22 mouse cellular contexts compared by ENCODE assay signal in genomic region chr10:80956901-80957300, GRCm38 (mm10). TPM values are rescaled to one million over a fixed set of nuclear protein-coding genes. Genes with fewer than 3 reads are reported as not detected.
A peak's percentile ranks its signal among the peaks of the same experiment; 100 is the strongest.
DNase-seq lines count a peak whose midpoint lies in the region; ATAC-seq and TF ChIP-seq lines count a peak whose summit lies in the region.
"Had no signal": no experiment of that assay in that cellular context is flagged by ENCODE, and none has a peak within 500 bp of the region (broad histone marks: within the 10 kb centered on the region; RNA-seq: fewer than 3 reads in every experiment).

No protein-coding gene starts in this region.

- TF ChIP-seq CTCF in hindbrain, postnatal 0 days (IDR thresholded peaks at IDR 0.05; ENCODE audit: low read depth): no peak
- TF ChIP-seq CTCF in liver, adult 2 months (IDR thresholded peaks at IDR 0.05; ENCODE audit: low read depth, low read length): no peak

- H3K9ac ChIP-seq in hindbrain, postnatal 0 days (replicated peaks; ENCODE audit: low read length): no peak overlapping the region
- no peak overlapping the region for H3K9ac ChIP-seq in liver, adult 2 months (ENCODE audit: low read depth, low read length)
- no peak overlapping the region for H3K9ac ChIP-seq in liver, embryonic 11.5 days (ENCODE audit: low read depth, low read length)

- no peak for TF ChIP-seq POLR2A in liver, adult 2 months (IDR thresholded peaks at IDR 0.05; ENCODE audit: extremely low read depth, insufficient read depth, low read length)

- no peaks in the 10 kb centered on the region for H3K79me2 ChIP-seq in liver, adult 2 months (ENCODE audit: control insufficient read depth, insufficient read depth, low read length)

- no peak for DNase-seq in heart, embryonic 10.5 days (ENCODE audit: low spot score)
- no peak for DNase-seq in heart, postnatal 25 days (ENCODE audit: low spot score)
- no peak for DNase-seq in hindbrain, embryonic 10.5 days (ENCODE audit: low spot score)
- no peak for DNase-seq in hindbrain, postnatal 0 days (ENCODE audit: low spot score)
- peak; percentile 59 for DNase-seq in liver, adult 2 months (ENCODE audit: extremely low read depth, low read depth, low spot score)
- DNase-seq in liver, embryonic 11.5 days (ENCODE audit: low spot score): no peak
- peak; percentile 62 for DNase-seq in R1 (ENCODE audit: low read depth, low spot score)
- no peak for DNase-seq in spleen, postnatal 4 days (ENCODE audit: low spot score in 2 of 2)
- DNase-seq: adrenal gland, adult 2 months; adrenal gland, adult 8-10 months; adrenal gland, postnatal 10 days; adrenal gland, postnatal 14 days; adrenal gland, postnatal 25 days; adrenal gland, postnatal 36 days; B cell, adult 2 months; cerebellum, adult 11 months; cerebellum, adult 11-12 months; cerebellum, adult 18-20 months had no signal

- peak overlapping the region; percentile 65; the same call in 1 of the 2 replicates for H3K27ac ChIP-seq in heart, embryonic 10.5 days
- 0 out of 2 replicates have a peak overlapping the region, but pooled peaks have one; percentile 8 for H3K27ac ChIP-seq in hindbrain, embryonic 10.5 days
- no peak overlapping the region for H3K27ac ChIP-seq in hindbrain, postnatal 0 days
- H3K27ac ChIP-seq in liver, adult 2 months (replicated peaks; ENCODE audit: insufficient read depth, low read depth, low read length): no peak overlapping the region
- no peak overlapping the region for H3K27ac ChIP-seq in liver, embryonic 11.5 days (ENCODE audit: low read depth, low read length)

- WGBS in heart, embryonic 10.5 days: 65% methylated on average over 6 of the region's 6 CpGs
- WGBS in hindbrain, embryonic 10.5 days: 76% methylated on average over 6 of the region's 6 CpGs
- WGBS in hindbrain, postnatal 0 days: 87% methylated on average over 6 of the region's 6 CpGs
- 67% methylated on average over 6 of the region's 6 CpGs for WGBS in liver, adult 2 months
- 77% methylated on average over 6 of the region's 6 CpGs for WGBS in liver, embryonic 11.5 days

- peaks cover 8% of the 10 kb centered on the region; the same call in 1 of the 2 replicates for H3K27me3 ChIP-seq in heart, embryonic 10.5 days (ENCODE audit: insufficient read depth, poor library complexity, severe bottlenecking)
- peaks cover 5% of the 10 kb centered on the region; the same call in 1 of the 2 replicates for H3K27me3 ChIP-seq in hindbrain, embryonic 10.5 days (ENCODE audit: insufficient read depth, poor library complexity, severe bottlenecking)
- H3K27me3 ChIP-seq in hindbrain, postnatal 0 days (ENCODE audit: insufficient read depth, low read length): no peaks in the 10 kb centered on the region
- no peaks in the 10 kb centered on the region for H3K27me3 ChIP-seq in liver, adult 2 months (ENCODE audit: control insufficient read depth, insufficient read depth, low read length)
- no peaks in the 10 kb centered on the region for H3K27me3 ChIP-seq in liver, embryonic 11.5 days (replicated peaks; ENCODE audit: control insufficient read depth, insufficient read depth, low read length)
- H3K27me3 ChIP-seq: CH12.LX, Patski had no signal

- ATAC-seq in hindbrain, postnatal 0 days: no peak
- no peak for ATAC-seq in liver, embryonic 11.5 days (replicated peaks; ENCODE audit: low FRiP score)
- ATAC-seq: Patski had no signal

- H3K4me3 ChIP-seq in heart, embryonic 10.5 days: no peak overlapping the region
- H3K4me3 ChIP-seq in hindbrain, embryonic 10.5 days: no peak overlapping the region
- no peak overlapping the region for H3K4me3 ChIP-seq in hindbrain, postnatal 0 days (ENCODE audit: low read length)
- H3K4me3 ChIP-seq in liver, adult 2 months (ENCODE audit: insufficient read depth, low read depth, low read length): no peak overlapping the region
- H3K4me3 ChIP-seq in liver, embryonic 11.5 days (ENCODE audit: low read depth, low read length): no peak overlapping the region

- peaks cover 51% of the 10 kb centered on the region for H3K4me1 ChIP-seq in heart, embryonic 10.5 days
- peaks cover 35% of the 10 kb centered on the region for H3K4me1 ChIP-seq in hindbrain, embryonic 10.5 days (replicated peaks)
- no peaks in the 10 kb centered on the region for H3K4me1 ChIP-seq in hindbrain, postnatal 0 days (ENCODE audit: insufficient read depth, low read length)
- peaks cover 32% of the 10 kb centered on the region for H3K4me1 ChIP-seq in liver, adult 2 months (ENCODE audit: control insufficient read depth, insufficient read depth, low read length)
- H3K4me1 ChIP-seq in liver, embryonic 11.5 days (replicated peaks; ENCODE audit: control insufficient read depth, insufficient read depth, low read length): peaks cover 8% of the 10 kb centered on the region; the same call in 1 of the 2 replicates

- H3K4me2 ChIP-seq in hindbrain, postnatal 0 days (ENCODE audit: low read depth, low read length): no peak overlapping the region
- no peak overlapping the region for H3K4me2 ChIP-seq in liver, embryonic 11.5 days

- no peaks in the 10 kb centered on the region for H3K36me3 ChIP-seq in heart, embryonic 10.5 days
- H3K36me3 ChIP-seq in hindbrain, embryonic 10.5 days: no peaks in the 10 kb centered on the region
- H3K36me3 ChIP-seq in hindbrain, postnatal 0 days (ENCODE audit: insufficient read depth, low read length): no peaks in the 10 kb centered on the region
- no peaks in the 10 kb centered on the region for H3K36me3 ChIP-seq in liver, adult 2 months (ENCODE audit: control insufficient read depth, insufficient read depth, low read length)
- H3K36me3 ChIP-seq in liver, embryonic 11.5 days (ENCODE audit: control insufficient read depth, insufficient read depth, low read length): no peaks in the 10 kb centered on the region
- H3K36me3 ChIP-seq: G1E had no signal

- intact Hi-C loops in heart, postnatal 25 days (cut with DNase I): loop anchor here (1.0 kb wide), 1 partner anchor 31 kb away; no protein-coding TSS in a partner anchor

- H3K9me3 ChIP-seq in heart, embryonic 10.5 days: no peaks in the 10 kb centered on the region
- no peaks in the 10 kb centered on the region for H3K9me3 ChIP-seq in hindbrain, embryonic 10.5 days
- no peaks in the 10 kb centered on the region for H3K9me3 ChIP-seq in hindbrain, postnatal 0 days (ENCODE audit: low read length)
- no peaks in the 10 kb centered on the region for H3K9me3 ChIP-seq in liver, embryonic 11.5 days (ENCODE audit: control insufficient read depth, low read length)
- H3K9me3 ChIP-seq: G1E had no signal

RNA-seq across cellular contexts. Expression of gene Gadd45b, which starts 27.0 kb away (rescaled TPM):
- polyA plus RNA-seq in heart, embryonic 10.5 days (2016; fragmentation: Nextera tagmentation; extraction: Ambion mirVana): 17.1 and 20.1 TPM in 2 replicates
- 10 to 100 TPM in 1 of 2 experiments, 1 to 10 TPM in 1; 8.2 to 14.1 TPM for total RNA-seq in heart, postnatal 25 days (2021)
- polyA plus RNA-seq in hindbrain, embryonic 10.5 days (2016; fragmentation: Nextera tagmentation; extraction: Ambion mirVana): 9.8 and 11.8 TPM in 2 replicates
- total RNA-seq in hindbrain, postnatal 0 days (2014; rRNA removed): 4.4 and 8.2 TPM in 2 replicates
- polyA plus RNA-seq in hindbrain, postnatal 0 days (2015; fragmentation: Nextera tagmentation; extraction: Ambion mirVana): 7.5 and 8.6 TPM in 2 replicates
- total RNA-seq in liver, adult 2 months (2014; rRNA removed): 2.1 and 8.3 TPM in 2 replicates
- polyA plus RNA-seq in liver, adult 2 months (2012; rRNA removed): 1.4 and 1.8 TPM in 2 replicates
- polyA plus RNA-seq in liver, embryonic 11.5 days (2014; fragmentation: Nextera tagmentation; extraction: Ambion mirVana): 4.0 and 5.0 TPM in 2 replicates

RNA-seq across cellular contexts. Expression of gene Lmnb2, which starts 38.9 kb away (rescaled TPM):
- 39.7 and 47.3 TPM in 2 replicates for polyA plus RNA-seq in heart, embryonic 10.5 days (2016; fragmentation: Nextera tagmentation; extraction: Ambion mirVana)
- total RNA-seq in heart, postnatal 25 days (2021): 1 to 10 TPM; 4.6 to 5.6 TPM
- polyA plus RNA-seq in hindbrain, embryonic 10.5 days (2016; fragmentation: Nextera tagmentation; extraction: Ambion mirVana): 65.8 and 78.4 TPM in 2 replicates
- 42.3 and 43.2 TPM in 2 replicates for total RNA-seq in hindbrain, postnatal 0 days (2014; rRNA removed)
- polyA plus RNA-seq in hindbrain, postnatal 0 days (2015; fragmentation: Nextera tagmentation; extraction: Ambion mirVana): 24.8 and 25.6 TPM in 2 replicates
- 3.2 and 3.3 TPM in 2 replicates for total RNA-seq in liver, adult 2 months (2014; rRNA removed)
- 5.5 and 6.6 TPM in 2 replicates for polyA plus RNA-seq in liver, adult 2 months (2012; rRNA removed)
- 16.2 and 18.2 TPM in 2 replicates for polyA plus RNA-seq in liver, embryonic 11.5 days (2014; fragmentation: Nextera tagmentation; extraction: Ambion mirVana)

RNA-seq across cellular contexts. Expression of gene Timm13, which starts 56.1 kb away (rescaled TPM):
- polyA plus RNA-seq in heart, embryonic 10.5 days (2016; fragmentation: Nextera tagmentation; extraction: Ambion mirVana): 348 and 363 TPM in 2 replicates
- total RNA-seq in heart, postnatal 25 days (2021): 100 to 1,000 TPM; 143 to 148 TPM
- polyA plus RNA-seq in hindbrain, embryonic 10.5 days (2016; fragmentation: Nextera tagmentation; extraction: Ambion mirVana): 374 and 391 TPM in 2 replicates
- total RNA-seq in hindbrain, postnatal 0 days (2014; rRNA removed): 150 and 155 TPM in 2 replicates
- 366 and 369 TPM in 2 replicates for polyA plus RNA-seq in hindbrain, postnatal 0 days (2015; fragmentation: Nextera tagmentation; extraction: Ambion mirVana)
- 79.9 and 87.7 TPM in 2 replicates for total RNA-seq in liver, adult 2 months (2014; rRNA removed)
- 369 and 388 TPM in 2 replicates for polyA plus RNA-seq in liver, adult 2 months (2012; rRNA removed)
- polyA plus RNA-seq in liver, embryonic 11.5 days (2014; fragmentation: Nextera tagmentation; extraction: Ambion mirVana): 396 and 445 TPM in 2 replicates

RNA-seq across cellular contexts. Expression of gene Gng7, which starts 57.8 kb away (rescaled TPM):
- 1.5 and 2.1 TPM in 2 replicates for polyA plus RNA-seq in heart, embryonic 10.5 days (2016; fragmentation: Nextera tagmentation; extraction: Ambion mirVana)
- under 1 TPM; 0.13 to 0.34 TPM for total RNA-seq in heart, postnatal 25 days (2021)
- polyA plus RNA-seq in hindbrain, embryonic 10.5 days (2016; fragmentation: Nextera tagmentation; extraction: Ambion mirVana): 7.1 and 8.6 TPM in 2 replicates
- 26.2 and 27.2 TPM in 2 replicates for total RNA-seq in hindbrain, postnatal 0 days (2014; rRNA removed)
- polyA plus RNA-seq in hindbrain, postnatal 0 days (2015; fragmentation: Nextera tagmentation; extraction: Ambion mirVana): 18.9 and 22.1 TPM in 2 replicates
- 0.09 and 0.13 TPM in 2 replicates for total RNA-seq in liver, adult 2 months (2014; rRNA removed)
- 0.65 TPM in 2 replicates for polyA plus RNA-seq in liver, adult 2 months (2012; rRNA removed)
- 1.8 and 2.1 TPM in 2 replicates for polyA plus RNA-seq in liver, embryonic 11.5 days (2014; fragmentation: Nextera tagmentation; extraction: Ambion mirVana)
- polyA plus RNA-seq: activated CD4-positive, CD25-positive, alpha-beta regulatory T cell, adult 4 months had no signal

Comparison
In these comparisons a context has a peak if more than half of its experiments do, and no peak if none do; other contexts are left out.
1. DNase-seq: peak in liver, adult 2 months (single experiment) and R1 (single experiment); none in heart, embryonic 10.5 days (single experiment), heart, postnatal 25 days (single experiment), hindbrain, embryonic 10.5 days (single experiment), hindbrain, postnatal 0 days (single experiment), liver, embryonic 11.5 days (single experiment) and spleen, postnatal 4 days (0 of 2).
2. H3K27ac ChIP-seq: peak in heart, embryonic 10.5 days (single experiment) and hindbrain, embryonic 10.5 days (single experiment); none in hindbrain, postnatal 0 days (single experiment), liver, adult 2 months (single experiment) and liver, embryonic 11.5 days (single experiment).